Mouse (Mus musculus) gastrocnemius, postnatal 36 days (tissue): ENCODE measurements around the gene Bst2. TPM values are rescaled to one million over a fixed set of nuclear protein-coding genes. Genes with fewer than 3 reads are reported as not detected.
"Not testable (repeated sequence)": the region's sequence is repeated elsewhere in the genome, so short reads cannot be mapped to it uniquely, and the experiment has no call there.

ENCODE experiments used
- DNase-seq, 2 experiments: peaks; one replicate each; pipeline ENCODE4 v3.0.0; 2022
- intact Hi-C: fragments of 180-260 bp; cut with DNase I; formaldehyde crosslinking; loops from one replicate; pipeline ENCODE4 v1.15.1; 2025
- total RNA-seq, 2 experiments: library from RNA; stranded (reverse); gene quantifications; 2 replicates each; pipeline ENCODE4 v1.2.3; 2021

Gene Bst2
- total RNA-seq, 2 experiments from 2014 or later: 7.6 to 9.9 TPM

DNA sequence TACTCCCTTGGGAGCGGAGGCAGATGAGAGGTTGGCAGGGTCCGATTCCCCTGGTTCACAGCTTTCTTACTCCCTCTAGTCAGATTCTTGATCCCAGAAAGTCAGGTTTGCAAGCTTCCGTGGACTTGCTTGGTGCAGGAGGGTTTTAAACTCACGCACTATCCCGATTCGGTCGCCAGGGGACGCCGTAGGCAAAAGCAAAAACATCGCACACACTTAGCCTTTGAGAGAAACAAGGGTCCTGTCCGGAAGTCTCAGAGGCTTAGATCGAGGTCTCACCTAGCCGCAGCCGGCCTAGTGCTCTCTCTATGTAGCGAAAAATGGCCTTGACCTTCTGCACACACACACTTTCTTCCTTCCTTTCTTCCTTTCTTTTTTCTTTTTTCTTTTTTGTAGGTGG is 24.1 kb upstream of the Bst2 start:
- DNase-seq: peak; percentile 40 to 65
- intact Hi-C loops: loop anchor here (2.0 kb wide), 1 partner anchor 99 kb away; no protein-coding TSS in a partner anchor

DNA sequence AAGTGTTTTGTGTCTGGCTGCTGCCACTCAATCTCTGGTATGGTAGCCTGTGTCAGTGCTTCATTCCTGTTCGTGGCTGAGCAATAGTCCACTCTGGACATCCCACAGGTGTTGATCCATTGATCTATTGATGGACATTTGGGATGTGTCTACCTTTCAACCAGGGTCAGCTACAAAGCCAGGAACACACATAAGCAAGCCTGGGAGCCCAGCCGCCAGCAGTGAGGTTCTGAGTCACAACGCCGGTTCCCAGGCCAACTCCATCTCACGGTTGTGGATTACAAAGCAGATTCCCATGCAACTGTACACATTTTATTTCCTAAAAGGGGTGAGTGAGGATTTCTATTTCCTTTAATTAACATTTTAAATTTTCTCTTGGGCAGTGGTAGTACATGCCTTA is 23.5 kb upstream of the Bst2 start:
- intact Hi-C loops: loop anchor here (2.0 kb wide), 1 partner anchor 100 kb away; no protein-coding TSS in a partner anchor
- DNase-seq: no peak

- no peak for DNase-seq
- intact Hi-C loops: loop anchor here (2.0 kb wide), 1 partner anchor 101 kb away; no protein-coding TSS in a partner anchor
These were observed 22.8 kb upstream of the Bst2 start for GRCm38 (mm10) chr8:71560071-71560470.

DNA sequence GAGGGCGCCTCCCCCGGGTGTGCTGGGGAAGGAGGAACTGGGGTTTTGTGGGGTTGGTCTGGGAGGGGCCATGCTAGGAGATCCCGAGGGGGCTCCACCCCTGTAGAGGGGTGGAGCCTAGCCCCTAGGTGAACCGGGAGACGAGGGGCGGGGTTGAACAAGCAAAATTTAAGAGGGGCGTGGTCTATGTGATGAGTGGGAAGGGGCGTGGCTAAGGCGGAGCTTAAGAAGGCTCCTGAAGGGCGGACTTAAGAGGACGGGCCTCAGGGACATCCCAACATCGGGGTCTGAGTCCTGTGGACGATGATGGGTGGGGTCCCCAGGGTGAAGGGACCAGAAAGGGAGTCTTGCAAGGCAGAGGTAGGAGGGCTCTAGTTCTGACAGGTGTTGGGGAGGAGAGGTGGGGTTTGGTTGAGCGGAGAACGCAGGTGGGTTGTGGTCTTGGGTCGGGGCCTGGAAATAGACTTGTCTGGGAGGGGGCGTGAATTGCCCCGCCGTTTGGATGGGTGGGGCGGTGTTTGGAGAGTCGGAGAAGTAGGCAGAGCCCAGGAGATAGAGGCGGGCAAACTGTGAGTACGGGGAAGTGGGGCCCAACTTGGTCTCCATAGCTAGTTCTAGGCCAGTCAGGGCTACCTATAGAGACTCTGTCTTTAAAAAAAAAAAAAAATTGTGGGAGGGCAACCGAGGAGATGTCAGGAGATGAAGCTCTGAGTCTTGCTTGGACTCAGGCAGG is 21.9 kb upstream of the Bst2 start:
- DNase-seq: no peak
- intact Hi-C loops: loop anchor here (2.0 kb wide), 1 partner anchor 74 kb away; no protein-coding TSS in a partner anchor

DNA sequence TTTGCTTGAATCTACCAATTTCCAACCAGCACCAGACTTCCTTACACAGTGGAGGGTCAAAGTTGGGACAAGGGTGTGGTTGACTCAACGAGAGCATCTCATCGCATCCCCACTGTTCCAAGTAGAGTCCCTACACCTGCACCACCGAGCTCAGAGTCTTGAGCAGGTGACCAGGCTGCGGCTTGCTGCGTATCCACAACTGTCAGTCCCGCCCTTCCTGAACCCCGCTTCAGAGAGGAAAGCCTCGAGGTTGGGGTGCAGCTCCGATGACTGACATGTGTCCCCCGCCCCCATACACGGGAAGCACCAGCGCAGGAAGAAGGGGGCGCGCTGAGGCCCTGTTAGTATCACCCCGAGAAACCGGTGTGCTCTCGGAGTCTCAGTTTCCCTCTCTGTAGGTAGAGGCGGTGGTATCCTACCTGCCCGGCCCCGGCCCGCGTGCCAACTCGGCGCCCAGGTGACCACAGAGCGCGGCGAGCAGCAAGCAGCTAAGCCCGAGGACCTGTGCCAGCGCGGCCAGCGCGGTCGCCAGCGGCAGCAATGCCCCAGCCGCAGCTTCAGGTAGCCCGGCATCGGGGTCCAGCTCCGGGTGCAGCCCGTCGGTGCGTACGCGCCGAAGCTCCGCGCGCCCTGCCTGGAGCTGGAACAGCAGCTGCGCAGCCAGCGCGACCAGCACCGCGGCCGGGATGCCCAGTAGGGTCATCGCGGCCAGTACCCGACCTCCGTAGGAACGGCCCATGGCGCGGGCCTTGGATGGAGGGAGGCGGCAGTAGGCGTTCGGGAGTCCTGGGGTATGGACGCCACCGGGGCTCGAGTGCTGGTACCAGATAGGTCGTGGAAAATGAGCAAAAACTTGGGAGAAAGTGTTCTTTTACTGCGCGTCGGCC is 21.1 kb upstream of the Bst2 start, which contains the start of gene Tmem221:
Gene Tmem221, minus strand, starts transcription at position 801 of the 887 bp plus-strand sequence.
- intact Hi-C loops: loop anchor here (2.0 kb wide), 1 partner anchor 74 kb away; no protein-coding TSS in a partner anchor
- DNase-seq: no peak

DNA sequence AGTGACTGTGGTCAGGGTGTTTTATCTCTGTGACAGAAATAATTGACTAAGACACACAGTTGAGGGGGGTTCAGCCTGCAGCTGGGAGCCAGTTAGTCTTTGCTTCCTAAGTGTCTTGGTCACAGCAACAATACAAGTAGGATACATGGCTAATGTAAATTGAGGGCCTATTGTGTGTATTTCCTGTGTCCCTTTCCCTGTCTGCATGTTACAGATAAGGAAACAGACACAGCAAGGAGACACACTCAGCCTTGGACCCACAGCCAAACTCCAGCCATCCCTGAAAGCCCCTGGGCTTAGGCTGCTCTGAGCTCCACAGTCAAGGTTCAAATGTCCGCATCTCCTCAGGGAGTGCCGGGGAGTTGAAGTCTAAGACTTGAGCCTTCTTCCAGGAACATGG is 17.4 kb upstream of the Bst2 start:
- intact Hi-C loops: no loop called here
- no peak for DNase-seq

- intact Hi-C loops: no loop called here
- no peak for DNase-seq
These were observed 16.7 kb upstream of the Bst2 start for GRCm38 (mm10) chr8:71554001-71554400.

- DNase-seq: no peak
- intact Hi-C loops: no loop called here
These were observed 15.5 kb upstream of the Bst2 start for GRCm38 (mm10) chr8:71552770-71553169.

DNA sequence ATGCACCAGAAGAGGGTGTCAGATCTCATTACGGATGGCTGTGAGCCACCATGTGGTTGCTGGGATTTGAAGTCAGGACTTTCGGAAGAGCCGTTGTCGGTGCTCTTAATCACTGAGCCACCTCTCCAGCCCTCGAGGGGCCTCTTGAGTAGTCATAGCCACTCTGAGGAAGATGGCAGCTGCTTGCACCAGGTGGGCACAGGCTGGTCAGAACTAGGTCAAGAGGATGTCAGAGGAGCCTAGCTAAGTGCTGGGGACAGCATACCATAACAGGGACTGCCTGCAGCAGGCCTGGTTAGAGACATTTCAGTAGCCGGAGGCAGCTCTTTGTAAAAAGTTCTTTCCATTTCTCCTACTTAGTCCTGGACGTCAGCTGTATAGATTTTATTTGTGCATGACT is 13.5 kb upstream of the Bst2 start:
- intact Hi-C loops: no loop called here
- DNase-seq: no peak

DNA sequence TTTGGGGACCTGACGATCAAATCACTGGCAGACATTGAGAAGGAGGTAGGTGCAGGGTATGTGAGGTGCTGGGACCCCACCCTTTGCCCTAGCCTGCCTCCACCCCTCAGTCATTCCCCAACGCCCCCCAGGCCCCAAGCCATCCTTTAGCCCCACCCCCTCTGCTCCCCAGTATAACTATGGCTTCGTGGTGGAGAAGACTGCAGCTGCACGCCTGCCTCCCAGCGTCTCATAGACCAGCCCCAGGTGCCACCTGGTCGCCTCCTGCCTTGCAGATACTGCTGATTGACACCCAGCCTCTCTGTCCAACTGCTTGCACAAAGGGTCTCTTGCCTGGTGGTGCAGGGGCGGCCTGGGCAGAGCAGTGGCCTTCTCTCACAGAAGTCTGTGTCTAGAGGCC is 10.3 kb upstream of the Bst2 start:
- intact Hi-C loops: loop anchor here (10.0 kb wide), 1 partner anchor 377 kb away; no protein-coding TSS in a partner anchor
- no peak for DNase-seq

- intact Hi-C loops: loop anchor here (10.0 kb wide), 1 partner anchor 380 kb away; no protein-coding TSS in a partner anchor
These were observed 7.8 kb upstream of the Bst2 start for GRCm38 (mm10) chr8:71545053-71545452.

GRCm38 (mm10) chr8:71543755-71544154 is 6.5 kb upstream of the Bst2 start:
- intact Hi-C loops: loop anchor here (10.0 kb wide), 1 partner anchor 381 kb away; no protein-coding TSS in a partner anchor
- DNase-seq: no peak

More at GRCm38 (mm10) chr8:71545053-71545452, 7.8 kb upstream of the Bst2 start:
- DNase-seq: no peak

DNA sequence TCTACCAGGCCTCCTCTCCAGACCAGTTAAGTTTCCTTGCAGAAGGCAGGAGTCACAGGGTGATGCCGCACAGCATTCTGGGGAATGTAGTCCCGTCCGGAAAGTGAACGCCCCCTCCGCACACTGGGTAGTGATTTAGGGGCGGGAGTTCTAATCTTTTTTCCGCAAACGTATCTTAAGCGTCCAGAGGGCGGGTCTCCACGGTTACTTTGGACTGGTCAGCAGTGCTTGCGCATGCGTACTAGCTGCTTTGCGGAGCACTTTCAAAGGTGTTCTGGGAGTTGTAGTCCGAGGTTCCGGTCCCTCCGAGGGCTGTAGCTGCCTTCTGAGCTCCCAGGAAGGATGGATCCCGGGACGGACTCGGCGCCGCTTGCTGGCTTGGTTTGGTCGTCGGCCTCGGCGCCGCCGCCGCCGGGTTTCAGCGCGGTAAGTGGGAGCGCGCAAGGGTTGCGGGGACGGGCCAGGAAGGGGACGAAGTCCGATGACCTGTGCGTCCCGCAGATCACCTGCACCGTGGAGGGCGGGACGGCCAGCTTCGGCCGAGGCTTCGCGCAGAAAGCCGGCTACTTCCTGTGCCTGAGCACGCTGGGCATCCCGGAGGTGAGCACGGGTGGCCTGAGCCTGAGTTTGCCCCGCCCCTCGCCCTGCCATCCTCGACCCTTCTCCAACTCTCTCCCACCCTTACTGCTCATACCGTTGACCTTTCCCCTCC is 5.5 kb upstream of the Bst2 start, which contains the start of gene Mvb12a:
Gene Mvb12a, plus strand, starts transcription at position 291 of the 712 bp plus-strand sequence.
- DNase-seq: peak; percentile 90 to 97
- intact Hi-C loops: loop anchor here (10.0 kb wide), 1 partner anchor 382 kb away; no protein-coding TSS in a partner anchor

DNA sequence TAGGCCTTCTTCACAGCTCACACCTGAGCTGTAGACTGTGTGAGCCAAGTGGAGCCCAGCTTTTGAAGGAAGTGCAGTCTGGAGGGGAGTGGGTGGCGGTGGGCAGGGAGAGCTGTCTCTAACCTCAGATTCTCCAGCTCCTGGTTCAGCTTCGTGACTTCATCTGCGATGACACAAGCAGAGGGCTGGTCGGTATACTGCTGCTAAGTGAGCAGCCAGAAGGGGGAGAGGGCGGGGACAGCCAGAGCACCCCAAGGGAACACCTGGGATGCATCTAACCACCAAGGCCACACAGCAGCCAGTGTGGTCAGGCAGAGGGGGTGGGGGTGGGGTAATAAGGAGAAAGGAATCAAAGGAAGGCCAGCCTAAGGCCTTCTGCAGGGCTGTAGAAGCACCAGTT is 1.6 kb downstream of the Bst2 start:
- intact Hi-C loops: no loop called here
- DNase-seq: no peak

GRCm38 (mm10) chr8:71534263-71534810 is 2.9 kb downstream of the Bst2 start:
- DNase-seq: no peak
- intact Hi-C loops: no loop called here

DNA sequence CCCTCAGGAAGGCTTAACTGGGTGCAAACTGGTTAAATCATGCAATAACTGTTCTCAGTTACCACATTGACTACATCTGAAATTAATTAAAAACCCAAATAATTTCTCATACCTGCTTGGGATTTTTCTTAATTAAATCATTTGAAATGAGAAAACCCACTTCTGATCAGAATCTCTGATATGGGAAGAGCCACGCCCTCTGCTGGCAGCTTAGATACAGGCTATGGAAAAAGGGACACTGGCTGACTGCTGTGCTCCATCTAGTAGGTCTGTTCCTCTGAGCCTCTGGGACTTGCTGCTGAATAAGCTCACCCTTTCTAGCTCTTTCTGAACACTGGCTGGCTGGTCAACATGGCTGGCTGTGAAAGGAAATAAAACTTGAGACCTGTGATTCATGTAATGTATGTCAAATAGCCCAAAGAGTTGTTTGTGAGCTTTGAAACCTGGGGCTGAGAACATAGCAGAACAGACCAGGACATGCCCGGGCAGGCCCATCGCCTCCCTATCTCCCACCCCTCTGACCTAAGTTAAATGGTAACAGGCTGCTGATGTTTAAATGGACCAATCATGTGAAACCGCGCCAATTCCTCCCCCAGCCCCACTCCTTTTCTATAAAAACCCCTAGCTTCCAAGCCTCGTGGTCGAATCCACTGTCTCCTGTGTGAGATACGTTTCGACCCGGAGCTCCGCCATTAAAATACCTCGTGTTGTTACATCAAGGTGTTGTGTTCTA is 6.4 kb downstream of the Bst2 start:
- intact Hi-C loops, DNase-seq: not testable (repeated sequence)

GRCm38 (mm10) chr8:71528362-71529073 is 8.7 kb downstream of the Bst2 start:
- DNase-seq: no peak
- intact Hi-C loops: no loop called here

- intact Hi-C loops: no loop called here
- no peak for DNase-seq
These were observed 9.9 kb downstream of the Bst2 start for GRCm38 (mm10) chr8:71527162-71527870.
